Mouse (Mus musculus) liver, adult 2 months (tissue): ENCODE measurements at regions not wholly inside any gene's neighbourhood (a gene's known extent, or its start where the extent isn't known, plus 50 kb on each side); places are given as distances from the start of the nearest gene placed in this dataset.

ENCODE experiments used
- CTCF ChIP-seq: fragments of 200-500 bp; IDR thresholded peaks from 2 replicates; pipeline ENCODE4 v1.5.1; 2011; ENCODE audit warnings: low read depth, low read length, control low read depth
- POLR2A ChIP-seq: fragments of 200-500 bp; IDR thresholded peaks from 2 replicates; pipeline ENCODE4 v1.6.1; 2011; ENCODE audit warnings: low read length, control low read depth; ENCODE audit not compliant: insufficient read depth; ENCODE audit errors: extremely low read depth

- TF ChIP-seq CTCF (no peak), POLR2A (no peak)
Measured at GRCm38 (mm10) chr15:36928678-36929077, 78.9 kb downstream of the Zfp706 start.
